Mouse (Mus musculus) testis, adult 2 months (tissue): ENCODE results near the gene Oma1. TPM values are rescaled to one million over a fixed set of nuclear protein-coding genes. Genes with fewer than 3 reads are reported as not detected.

Experiments
- H3K27ac ChIP-seq: fragments of 200-500 bp; 2 replicates; pipeline ENCODE4 v1.5.1; 2012; ENCODE audit warnings: low read depth, low read length; ENCODE audit not compliant: control insufficient read depth, insufficient read depth
- H3K27me3 ChIP-seq: fragments of 200-500 bp; 2 replicates; pipeline ENCODE4 v1.6.1; 2012; ENCODE audit warnings: mild to moderate bottlenecking, low read length, moderate library complexity; ENCODE audit not compliant: control insufficient read depth, insufficient read depth
- H3K36me3 ChIP-seq: fragments of 200-500 bp; 2 replicates; pipeline ENCODE4 v1.6.1; 2012; ENCODE audit warnings: mild to moderate bottlenecking, low read length; ENCODE audit not compliant: control insufficient read depth, insufficient read depth
- H3K4me1 ChIP-seq: fragments of 200-500 bp; 2 replicates; pipeline ENCODE4 v1.6.1; 2012; ENCODE audit warnings: low read length; ENCODE audit not compliant: control insufficient read depth, insufficient read depth
- H3K4me3 ChIP-seq: fragments of 200-500 bp; 2 replicates; pipeline ENCODE4 v1.5.1; 2012; ENCODE audit warnings: low read depth, mild to moderate bottlenecking, low read length, moderate library complexity, mixed read lengths; ENCODE audit not compliant: control insufficient read depth
- CTCF ChIP-seq: fragments of 200-500 bp; IDR thresholded peaks from 2 replicates; pipeline ENCODE4 v1.5.1; 2012; ENCODE audit warnings: low read depth, mild to moderate bottlenecking, inconsistent platforms, low read length, moderate library complexity; ENCODE audit not compliant: control insufficient read depth, insufficient read depth, insufficient replicate concordance
- POLR2A ChIP-seq: fragments of 200-500 bp; IDR thresholded peaks from 2 replicates; pipeline ENCODE4 v1.6.1; 2012; ENCODE audit warnings: low read depth, mild to moderate bottlenecking, inconsistent platforms, low read length, moderate library complexity; ENCODE audit not compliant: control insufficient read depth
- polyA plus RNA-seq: library from polyadenylated mRNA; depleted of rRNA; stranded (reverse); fragments of >200 nt; gene quantifications from 2 replicates; pipeline ENCODE4 v1.2.3, GENCODE M21; 2012

The Oma1 gene
- polyA plus RNA-seq, 1 experiment = 2.3 TPM

- TF ChIP-seq POLR2A = no peak
- H3K4me3 ChIP-seq = no peak overlapping the region
- no peaks in the 10 kb centered on the region for H3K36me3 ChIP-seq
- no peak overlapping the region for H3K27ac ChIP-seq
- no peaks in the 10 kb centered on the region for H3K27me3 ChIP-seq
- H3K4me1 ChIP-seq = no peaks in the 10 kb centered on the region
Observed at GRCm38 (mm10) chr4:103357457-103357856, 43.8 kb downstream of the Oma1 start.

GRCm38 (mm10) chr4:103358941-103359448 is 45.4 kb downstream of the Oma1 start:
- no peak overlapping the region for H3K27ac ChIP-seq
- no peaks in the 10 kb centered on the region for H3K4me1 ChIP-seq
- TF ChIP-seq POLR2A = no peak
- no peak for TF ChIP-seq CTCF
- H3K36me3 ChIP-seq = no peaks in the 10 kb centered on the region
- no peaks in the 10 kb centered on the region for H3K27me3 ChIP-seq
- no peak overlapping the region for H3K4me3 ChIP-seq

- Histone ChIP-seq H3K27ac (no peak overlapping the region), H3K4me1 (no peaks in the 10 kb centered on the region), H3K36me3 (no peaks in the 10 kb centered on the region), H3K4me3 (no peak overlapping the region), H3K27me3 (no peaks in the 10 kb centered on the region)
- TF ChIP-seq CTCF = no peak
- no peak for TF ChIP-seq POLR2A
Observed at GRCm38 (mm10) chr4:103382171-103382570, 68.6 kb downstream of the Oma1 start.

GRCm38 (mm10) chr4:103385031-103385430 is 71.4 kb downstream of the Oma1 start:
- no peaks in the 10 kb centered on the region for H3K4me1 ChIP-seq
- H3K4me3 ChIP-seq = no peak overlapping the region
- H3K27me3 ChIP-seq = no peaks in the 10 kb centered on the region
- no peak overlapping the region for H3K27ac ChIP-seq
- H3K36me3 ChIP-seq = no peaks in the 10 kb centered on the region
- TF ChIP-seq CTCF (no peak), POLR2A (no peak)

GRCm38 (mm10) chr4:103385835-103386787 is 72.5 kb downstream of the Oma1 start:
- Histone ChIP-seq H3K27ac (no peak overlapping the region), H3K27me3 (no peaks in the 10 kb centered on the region), H3K4me3 (no peak overlapping the region), H3K36me3 (no peaks in the 10 kb centered on the region), H3K4me1 (no peaks in the 10 kb centered on the region)
- TF ChIP-seq POLR2A (no peak), CTCF (no peak)

- no peak for TF ChIP-seq POLR2A
- no peak for TF ChIP-seq CTCF
- Histone ChIP-seq H3K4me3 (no peak overlapping the region), H3K27me3 (no peaks in the 10 kb centered on the region)
Observed at GRCm38 (mm10) chr4:103387292-103387691, 73.7 kb downstream of the Oma1 start.

GRCm38 (mm10) chr4:103388530-103389178 is 75.0 kb downstream of the Oma1 start:
- Histone ChIP-seq H3K27me3 (no peaks in the 10 kb centered on the region), H3K4me3 (no peak overlapping the region), H3K4me1 (no peaks in the 10 kb centered on the region), H3K27ac (no peak overlapping the region), H3K36me3 (no peaks in the 10 kb centered on the region)
- TF ChIP-seq POLR2A (no peak), CTCF (no peak)

More at GRCm38 (mm10) chr4:103387292-103387691, 73.7 kb downstream of the Oma1 start:
- Histone ChIP-seq H3K36me3 (no peaks in the 10 kb centered on the region), H3K27ac (no peak overlapping the region), H3K4me1 (no peaks in the 10 kb centered on the region)
